15 mouse cellular contexts compared by ENCODE assay signal in the genomic region with DNA sequence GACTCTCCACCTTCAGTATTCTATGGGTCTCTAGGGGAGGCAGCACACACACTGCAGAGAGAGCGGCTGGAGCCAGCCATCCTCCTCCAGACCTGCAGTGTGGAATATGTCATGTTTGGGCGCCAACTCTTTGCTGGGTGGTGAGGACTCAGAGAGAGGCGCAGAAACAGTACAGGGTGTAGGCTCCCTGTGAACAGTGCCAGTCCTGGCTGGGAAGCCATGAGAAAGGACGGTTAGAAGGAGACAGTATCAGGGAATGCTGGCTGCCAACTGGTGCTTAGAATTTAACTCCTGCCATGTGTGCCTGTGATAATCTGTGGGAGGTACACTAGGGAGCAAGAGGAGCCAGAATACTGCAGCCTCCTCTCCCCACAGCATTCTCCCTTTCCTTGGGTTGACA. TPM values are rescaled to one million over a fixed set of nuclear protein-coding genes. Genes with fewer than 3 reads are reported as not detected.
A peak's percentile ranks its signal among the peaks of the same experiment; 100 is the strongest.
DNase-seq lines count a peak whose midpoint lies in the region.
"Had no signal": no experiment of that assay in that cellular context is flagged by ENCODE, and none has a peak within 500 bp of the region (broad histone marks: within the 10 kb centered on the region; RNA-seq: fewer than 3 reads in every experiment).

No protein-coding gene starts in this region.

- DNase-seq in brain, adult 2 months (ENCODE audit: low read depth, low spot score), result peak; percentile 87
- DNase-seq in frontal cortex, postnatal 14 days (ENCODE audit: low spot score in 2 of 2), result peak; percentile 20 to 22
- peak; percentile 18 to 26 for DNase-seq in layer of hippocampus, postnatal 10 days (ENCODE audit: low spot score in 2 of 2)
- peak; percentile 30 to 88 for DNase-seq in left cerebral cortex, postnatal 25 days (ENCODE audit: low spot score in 2 of 2)
- no peak for DNase-seq in cerebellum, postnatal 4 days (ENCODE audit: low spot score in 2 of 2)
- no peak for DNase-seq in adrenal gland, adult 8-10 months
- no peak for DNase-seq in gastrocnemius, adult 18-20 months (ENCODE audit: low spot score)
- DNase-seq: cerebellum, adult 9-11 months; gastrocnemius, postnatal 10 days; heart, adult 2 months; kidney, adult 9 months; lung, adult 18-20 months; lung, postnatal 36 days; spleen, adult 18-20 months had no signal

- intact Hi-C loops in left cerebral cortex, postnatal 25 days (cut with DNase I), result loop anchor here (5.0 to 10.0 kb wide), 3 partner anchors 220 to 410 kb away; no protein-coding TSS in a partner anchor

RNA-seq across cellular contexts. Expression of a gene that starts 40.5 kb away (rescaled TPM):
- total RNA-seq in layer of hippocampus, postnatal 10 days (2021), result 1 to 10 TPM; 2.3 to 2.4 TPM
- total RNA-seq in left cerebral cortex, postnatal 25 days (2021), result 1 to 10 TPM; 1.5 to 1.6 TPM
- not detected for total RNA-seq in adrenal gland, adult 8-10 months (2022)
- 10 to 100 TPM; 30.5 to 36.9 TPM for total RNA-seq in gastrocnemius, adult 18-20 months (2021)
- total RNA-seq: liver, adult 2 months had no signal

Comparison
In these comparisons a context has a peak if more than half of its experiments do, and no peak if none do; other contexts are left out.
1. DNase-seq: peak in brain, adult 2 months (single experiment), frontal cortex, postnatal 14 days (2 of 2), layer of hippocampus, postnatal 10 days (2 of 2) and left cerebral cortex, postnatal 25 days (2 of 2); none in cerebellum, postnatal 4 days (0 of 2), adrenal gland, adult 8-10 months (single experiment) and gastrocnemius, adult 18-20 months (single experiment).
2. RNA of a gene that starts 40.5 kb away (total RNA-seq): 30.5 to 36.9 TPM in gastrocnemius, adult 18-20 months; 2.3 to 2.4 TPM in layer of hippocampus, postnatal 10 days, 1.5 to 1.6 TPM in left cerebral cortex, postnatal 25 days and not detected in adrenal gland, adult 8-10 months; every median in the first group is over 4 times any median in the second.